Mouse (Mus musculus) heart, adult 2 months (tissue): ENCODE data around the gene Chmp4b. TPM values are rescaled to one million over a fixed set of nuclear protein-coding genes. Genes with fewer than 3 reads are reported as not detected.

Experiments used
- DNase-seq, 2 experiments: peaks; one replicate each; pipeline ENCODE4 v3.0.0; 2021
- H3K27ac ChIP-seq: fragments of 200-600 bp; 2 replicates; pipeline ENCODE4 v1.8.1; 2022
- H3K27me3 ChIP-seq: fragments of 200-500 bp; 2 replicates; pipeline ENCODE4 v1.6.1; 2012; ENCODE audit warnings: mild to moderate bottlenecking, low read length, inconsistent platforms, mixed read lengths; ENCODE audit not compliant: control insufficient read depth, insufficient read depth
- H3K36me3 ChIP-seq: fragments of 200-500 bp; 2 replicates; pipeline ENCODE4 v1.6.1; 2012; ENCODE audit warnings: low read length, inconsistent platforms; ENCODE audit not compliant: control insufficient read depth, insufficient read depth
- H3K4me1 ChIP-seq: fragments of 200-500 bp; 2 replicates; pipeline ENCODE4 v1.6.1; 2011; ENCODE audit warnings: low read length; ENCODE audit not compliant: control insufficient read depth, insufficient read depth
- H3K4me3 ChIP-seq: fragments of 200-600 bp; 2 replicates; pipeline ENCODE4 v1.8.1; 2022
- H3K79me2 ChIP-seq: fragments of 200-500 bp; replicated peaks from 2 replicates; pipeline ENCODE4 v1.6.1; 2012; ENCODE audit warnings: mild to moderate bottlenecking, inconsistent platforms, low read length, moderate library complexity, mixed read lengths; ENCODE audit not compliant: control insufficient read depth, insufficient read depth
- H3K9ac ChIP-seq: fragments of 200-500 bp; 2 replicates; pipeline ENCODE4 v1.6.1; 2012; ENCODE audit warnings: low read depth, mild to moderate bottlenecking, control low read depth, inconsistent platforms, low read length, mixed read lengths
- CTCF ChIP-seq: fragments of 200-600 bp; IDR thresholded peaks from 2 replicates; pipeline ENCODE4 v1.8.1; 2022; ENCODE audit warnings: antibody characterized with exemption, mild to moderate bottlenecking, moderate library complexity
- EP300 ChIP-seq: fragments of 200-500 bp; IDR thresholded peaks from 2 replicates; pipeline ENCODE4 v1.6.1; 2011; ENCODE audit warnings: low read depth, low read length, control low read depth; ENCODE audit not compliant: insufficient read depth
- POLR2A ChIP-seq: fragments of 200-500 bp; IDR thresholded peaks from 2 replicates; pipeline ENCODE4 v1.6.1; 2011; ENCODE audit warnings: mild to moderate bottlenecking, low read depth, low read length, control low read depth; ENCODE audit not compliant: insufficient read depth
- WGBS: fragments of 180-500 bp; shearing (Covaris S2); methylation state at CpG from one replicate; pipeline ENCODE4 v1.1.7; 2018; 5-methylcytosine and 5-hydroxymethylcytosine counted together
- intact Hi-C: fragments of 180-260 bp; cut with DNase I; formaldehyde crosslinking; loops from one replicate; pipeline ENCODE4 v1.15.1; 2025
- polyA plus RNA-seq: library from polyadenylated mRNA; depleted of rRNA; stranded (reverse); fragments of >200 nt; gene quantifications from 2 replicates; pipeline ENCODE4 v1.2.3, GENCODE M21; 2012
- total RNA-seq, 2 experiments: library from RNA; stranded (reverse); gene quantifications; 2 replicates each; pipeline ENCODE4 v1.2.3; 2021

Gene Chmp4b
- total and polyA plus RNA-seq, 3 experiments = 64.4 to 124 (median 106) TPM

DNA sequence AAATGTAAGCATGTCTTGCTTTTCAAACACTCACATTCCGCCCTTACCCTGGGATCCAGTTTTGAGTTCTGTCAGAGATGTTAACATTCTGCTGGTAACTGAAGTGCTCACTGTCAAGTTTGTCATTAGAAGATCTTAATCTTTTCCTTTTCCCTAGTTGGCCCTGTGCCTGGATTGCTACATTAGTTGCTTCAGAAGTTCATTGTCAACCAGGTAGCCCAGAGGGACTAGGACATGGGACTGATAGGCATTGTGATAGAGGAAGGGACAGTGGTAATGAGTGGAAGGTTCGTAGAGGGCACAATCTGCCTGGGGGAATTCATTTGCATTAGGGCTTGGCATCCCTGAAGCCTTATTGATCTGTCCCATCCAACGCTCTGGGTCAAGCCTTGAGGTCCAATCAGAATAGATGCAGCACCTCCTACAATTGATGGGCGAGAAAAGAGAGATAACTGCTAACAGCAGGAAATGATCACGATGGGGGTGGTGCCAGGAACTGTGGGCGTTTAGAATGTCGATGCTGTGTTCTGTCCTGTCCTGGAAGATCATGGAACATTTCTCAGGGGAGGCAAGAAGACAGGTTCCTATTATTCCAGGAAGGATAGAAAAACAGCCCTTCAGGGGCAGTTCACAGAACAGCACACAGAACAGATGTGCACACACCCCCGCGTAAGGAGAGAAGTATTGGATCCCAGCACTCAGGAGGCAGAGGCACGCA, 42.3 kb upstream of the Chmp4b start:
- TF ChIP-seq EP300 (no peak), CTCF (no peak), POLR2A (no peak)
- Histone ChIP-seq H3K4me3 (no peak overlapping the region), H3K4me1 (peaks cover 1% of the 10 kb centered on the region; the same call in 1 of the 2 replicates), H3K9ac (no peak overlapping the region), H3K36me3 (no peaks in the 10 kb centered on the region), H3K27me3 (no peaks in the 10 kb centered on the region), H3K27ac (no peak overlapping the region), H3K79me2 (no peaks in the 10 kb centered on the region)
- WGBS = 48% methylated on average over 10 of the region's 10 CpGs
- intact Hi-C loops = no loop called here
- no peak for DNase-seq

- no peaks in the 10 kb centered on the region for H3K79me2 ChIP-seq
- H3K4me1 ChIP-seq = peaks cover 4% of the 10 kb centered on the region
- intact Hi-C loops = loop anchor here (1.0 to 5.0 kb wide), 4 partner anchors 20 to 197 kb away; partner anchors contain the start of genes Actl10 and Cbfa2t2
- no peaks in the 10 kb centered on the region for H3K27me3 ChIP-seq
- TF ChIP-seq CTCF (peak; percentile 90), EP300 (peak; percentile 9; the same call in 1 of the 2 replicates), POLR2A (peak; percentile 64)
- H3K36me3 ChIP-seq = no peaks in the 10 kb centered on the region
- WGBS = under 1% methylated on average over 97 of the region's 98 CpGs
- peak within 1 kb of the TSS; percentile 96 for H3K27ac ChIP-seq
- peak; percentile 90 to 94 for DNase-seq
- peak within 1 kb of the TSS; percentile 95 for H3K9ac ChIP-seq
- H3K4me3 ChIP-seq = peak within 1 kb of the TSS; percentile 75
Measured at GRCm38 (mm10) chr2:154613118-154614115, 38.1 kb upstream of the Chmp4b start, which contains the start of the genes Zfp341 and 4930519P11Rik. Zfp341 (plus strand) TSS chr2:154613297. 4930519P11Rik (minus strand) TSS chr2:154613437.

GRCm38 (mm10) chr2:154614841-154615576, 36.5 kb upstream of the Chmp4b start:
- 40% methylated on average over 19 of the region's 19 CpGs for WGBS
- peak overlapping the region; percentile 54 for H3K27ac ChIP-seq
- DNase-seq = peak in 1 of 2 experiments; percentile 27
- intact Hi-C loops = loop anchor here (5.0 kb wide), 2 partner anchors 63 to 178 kb away; partner anchors contain the start of genes Actl10 and Cbfa2t2
- TF ChIP-seq CTCF = no peak
- TF ChIP-seq EP300 = 0 out of 2 replicates have a peak, but pooled peaks have one; percentile 40
- no peaks in the 10 kb centered on the region for H3K79me2 ChIP-seq
- no peaks in the 10 kb centered on the region for H3K27me3 ChIP-seq
- no peak overlapping the region for H3K9ac ChIP-seq
- peaks cover 4% of the 10 kb centered on the region for H3K4me1 ChIP-seq
- H3K4me3 ChIP-seq = no peak overlapping the region; the same call in 1 of the 2 replicates
- H3K36me3 ChIP-seq = no peaks in the 10 kb centered on the region

- H3K79me2 ChIP-seq = no peaks in the 10 kb centered on the region
- H3K36me3 ChIP-seq = no peaks in the 10 kb centered on the region
- intact Hi-C loops = no loop called here
- 45% methylated on average over 5 of the region's 5 CpGs for WGBS
- H3K27me3 ChIP-seq = no peaks in the 10 kb centered on the region
- H3K4me1 ChIP-seq = peaks cover 4% of the 10 kb centered on the region
- TF ChIP-seq CTCF (no peak), POLR2A (no peak), EP300 (no peak)
- H3K27ac ChIP-seq = peak overlapping the region; percentile 54
- H3K4me3 ChIP-seq = no peak overlapping the region
- H3K9ac ChIP-seq = no peak overlapping the region
- no peak for DNase-seq
Measured at GRCm38 (mm10) chr2:154615674-154616073, 35.8 kb upstream of the Chmp4b start.

- H3K4me3 ChIP-seq = no peak overlapping the region
- 93% methylated on average over 3 of the region's 3 CpGs for WGBS
- no peaks in the 10 kb centered on the region for H3K36me3 ChIP-seq
- H3K27me3 ChIP-seq = no peaks in the 10 kb centered on the region
- no peaks in the 10 kb centered on the region for H3K79me2 ChIP-seq
- H3K4me1 ChIP-seq = peaks cover 4% of the 10 kb centered on the region
- intact Hi-C loops = no loop called here
- H3K27ac ChIP-seq = no peak overlapping the region
- H3K9ac ChIP-seq = no peak overlapping the region
- no peak for DNase-seq
- TF ChIP-seq POLR2A (no peak), EP300 (no peak), CTCF (no peak)
Measured at GRCm38 (mm10) chr2:154617061-154617460, 34.4 kb upstream of the Chmp4b start.
